Mouse (Mus musculus): ENCODE data around the gene Gria2. TPM values are rescaled to one million over a fixed set of nuclear protein-coding genes. Genes with fewer than 3 reads are reported as not detected.

The Gria2 gene
- total RNA-seq, 2 experiments from 2014 or later: 712 to 741 TPM

GRCm38 (mm10) chr3:80769506-80770235, 33.0 kb downstream of the Gria2 start:
- no peak for TF ChIP-seq CTCF (conservative IDR thresholded peaks at IDR 0.05)
- Histone ChIP-seq H3K27ac (peak overlapping the region; percentile 1; the same call in 1 of the 2 replicates), H3K4me3 (no peak overlapping the region)
- DNase-seq (ENCODE audit: low spot score in 2 of 2): no peak

- TF ChIP-seq CTCF (conservative IDR thresholded peaks at IDR 0.05): no peak
- Histone ChIP-seq H3K4me3 (no peak overlapping the region), H3K27ac (peak overlapping the region; percentile 33)
- DNase-seq (ENCODE audit: low spot score in 2 of 2): no peak
Measured at GRCm38 (mm10) chr3:80758955-80759354, 43.7 kb downstream of the Gria2 start.

GRCm38 (mm10) chr3:80758363-80758762, 44.3 kb downstream of the Gria2 start:
- DNase-seq (ENCODE audit: low spot score in 2 of 2): no peak
- H3K4me3 ChIP-seq: no peak overlapping the region
- H3K27ac ChIP-seq: peak overlapping the region; percentile 33
- TF ChIP-seq CTCF (conservative IDR thresholded peaks at IDR 0.05): no peak

GRCm38 (mm10) chr3:80750786-80751185, 51.8 kb downstream of the Gria2 start:
- no peak for DNase-seq (ENCODE audit: low spot score in 2 of 2)
- no peak overlapping the region for H3K4me3 ChIP-seq
- TF ChIP-seq CTCF (conservative IDR thresholded peaks at IDR 0.05): no peak
- 0 out of 2 replicates have a peak overlapping the region, but pooled peaks have one; percentile 10 for H3K27ac ChIP-seq

- Histone ChIP-seq H3K27ac (peak overlapping the region; percentile 91), H3K4me3 (no peak overlapping the region)
- peak; percentile 36 to 66 for DNase-seq (ENCODE audit: low spot score in 2 of 2)
- TF ChIP-seq CTCF (conservative IDR thresholded peaks at IDR 0.05): no peak
Measured at GRCm38 (mm10) chr3:80725205-80725604, 77.4 kb downstream of the Gria2 start.

GRCm38 (mm10) chr3:80713123-80713522, 89.5 kb downstream of the Gria2 start:
- 0 out of 2 replicates have a peak, but pooled peaks have one; percentile 17 for TF ChIP-seq CTCF (conservative IDR thresholded peaks at IDR 0.05)
- DNase-seq (ENCODE audit: low spot score in 2 of 2): no peak
- no peak overlapping the region for H3K4me3 ChIP-seq
- peak overlapping the region; percentile 66; the same call in 1 of the 2 replicates for H3K27ac ChIP-seq

- Histone ChIP-seq H3K27ac (0 out of 2 replicates have a peak overlapping the region, but pooled peaks have one; percentile 6), H3K4me3 (no peak overlapping the region)
- no peak for TF ChIP-seq CTCF (conservative IDR thresholded peaks at IDR 0.05)
- DNase-seq (ENCODE audit: low spot score in 2 of 2): no peak
Measured at GRCm38 (mm10) chr3:80708992-80709391, 93.6 kb downstream of the Gria2 start.

- DNase-seq (ENCODE audit: low spot score in 2 of 2): no peak
Measured at GRCm38 (mm10) chr3:80702173-80702572, 100.5 kb downstream of the Gria2 start.

GRCm38 (mm10) chr3:80697523-80697922, 105.1 kb downstream of the Gria2 start:
- Histone ChIP-seq H3K27ac (peak overlapping the region; percentile 56), H3K4me3 (no peak overlapping the region)
- no peak for DNase-seq (ENCODE audit: low spot score in 2 of 2)
- TF ChIP-seq CTCF (conservative IDR thresholded peaks at IDR 0.05): no peak

More at GRCm38 (mm10) chr3:80702173-80702572, 100.5 kb downstream of the Gria2 start:
- H3K27ac ChIP-seq: peak overlapping the region; percentile 9; the same call in 1 of the 2 replicates
- no peak overlapping the region for H3K4me3 ChIP-seq
- TF ChIP-seq CTCF (conservative IDR thresholded peaks at IDR 0.05): no peak

GRCm38 (mm10) chr3:80694965-80695364, 107.7 kb downstream of the Gria2 start:
- no peak for DNase-seq (ENCODE audit: low spot score in 2 of 2)
- TF ChIP-seq CTCF (conservative IDR thresholded peaks at IDR 0.05): no peak
- H3K4me3 ChIP-seq: no peak overlapping the region
- no peak overlapping the region for H3K27ac ChIP-seq

GRCm38 (mm10) chr3:80665105-80665504, 137.5 kb downstream of the Gria2 start:
- DNase-seq (ENCODE audit: low spot score in 2 of 2): no peak
- peak overlapping the region; percentile 63; the same call in 1 of the 2 replicates for H3K27ac ChIP-seq
- no peak for TF ChIP-seq CTCF (conservative IDR thresholded peaks at IDR 0.05)
- H3K4me3 ChIP-seq: no peak overlapping the region

GRCm38 (mm10) chr3:80663293-80663692, 139.3 kb downstream of the Gria2 start:
- Histone ChIP-seq H3K27ac (peak overlapping the region; percentile 53), H3K4me3 (no peak overlapping the region)
- no peak for TF ChIP-seq CTCF (conservative IDR thresholded peaks at IDR 0.05)
- DNase-seq (ENCODE audit: low spot score in 2 of 2): no peak

- no peak for TF ChIP-seq CTCF (conservative IDR thresholded peaks at IDR 0.05)
- Histone ChIP-seq H3K4me3 (no peak overlapping the region), H3K27ac (peak overlapping the region; percentile 62)
- peak in 1 of 2 experiments; percentile 53 for DNase-seq (ENCODE audit: low spot score in 2 of 2)
Measured at GRCm38 (mm10) chr3:80661838-80662237, 140.8 kb downstream of the Gria2 start.

GRCm38 (mm10) chr3:80652213-80652612, 150.4 kb downstream of the Gria2 start:
- Histone ChIP-seq H3K4me3 (no peak overlapping the region), H3K27ac (peak overlapping the region; percentile 61)
- no peak for TF ChIP-seq CTCF (conservative IDR thresholded peaks at IDR 0.05)
- no peak for DNase-seq (ENCODE audit: low spot score in 2 of 2)

Small RNA genes within 50 kb of the gene (microRNA-seq; reads per million reads assigned to microRNA genes)
- 0.18 to 0.32 reads per million in 2 experiments for gene Gm25749

Other genes starting within 250 kb of the Gria2 start
- 100 to 1,000 TPM; 139 to 144 TPM for gene Glrb, start 110.8 kb upstream of the Gria2 start, total RNA-seq (2021)
- gene Pdgfc, start 233.6 kb upstream of the Gria2 start, total RNA-seq (2021): 1 to 10 TPM; 5.4 to 5.5 TPM

All from layer of hippocampus, adult 2 months (tissue).